Mouse (Mus musculus) neural tube, embryonic 12.5 days (tissue): ENCODE measurements around the gene Adgrb2. TPM values are rescaled to one million over a fixed set of nuclear protein-coding genes. Genes with fewer than 3 reads are reported as not detected.
A peak's percentile ranks its signal among the peaks of the same experiment; 100 is the strongest.

ENCODE experiments used
- ATAC-seq: fragments of 200-750 bp; cut with Nextera tagmentation; 2 replicates; pipeline ENCODE4 v1.8.0; 2017; ENCODE audit warnings: low read depth, mild to moderate bottlenecking, moderate TSS enrichment, moderate library complexity; ENCODE audit not compliant: low FRiP score
- H3K27ac ChIP-seq: fragments of 300-500 bp; sonication (generic); 2 replicates; pipeline ENCODE4 v1.5.1; 2016
- H3K27me3 ChIP-seq: fragments of 300-500 bp; sonication (generic); replicated peaks from 2 replicates; pipeline ENCODE4 v1.6.1; 2016; ENCODE audit warnings: mild to moderate bottlenecking
- H3K36me3 ChIP-seq: fragments of 300-500 bp; sonication (generic); 2 replicates; pipeline ENCODE4 v1.6.1; 2016; ENCODE audit warnings: mild to moderate bottlenecking
- H3K4me1 ChIP-seq: fragments of 300-500 bp; sonication (generic); 2 replicates; pipeline ENCODE4 v1.6.1; 2016
- H3K4me2 ChIP-seq: fragments of 300-500 bp; sonication (generic); replicated peaks from 2 replicates; pipeline ENCODE4 v1.6.1; 2016; ENCODE audit warnings: mild to moderate bottlenecking
- H3K4me3 ChIP-seq: fragments of 300-500 bp; sonication (generic); 2 replicates; pipeline ENCODE4 v1.5.1; 2016
- H3K9ac ChIP-seq: fragments of 300-500 bp; sonication (generic); 2 replicates; pipeline ENCODE4 v1.6.1; 2016; ENCODE audit warnings: mild to moderate bottlenecking
- H3K9me3 ChIP-seq: fragments of 300-500 bp; sonication (generic); 2 replicates; pipeline ENCODE4 v1.6.1; 2016; ENCODE audit warnings: mild to moderate bottlenecking
- WGBS: fragments of 180-500 bp; shearing (Covaris S2); methylation state at CpG from one replicate; pipeline ENCODE4 v1.1.7; 2016; 5-methylcytosine and 5-hydroxymethylcytosine counted together
- polyA plus RNA-seq: library from polyadenylated mRNA; unstranded; fragments of >200 nt; fragmentation: Nextera tagmentation; extraction: Ambion mirVana; gene quantifications from 2 replicates; pipeline ENCODE4 v1.2.1, GENCODE M21; 2016

Adgrb2 gene
- polyA plus RNA-seq, 1 experiment from 2014 or later, result 9.1 TPM

DNA sequence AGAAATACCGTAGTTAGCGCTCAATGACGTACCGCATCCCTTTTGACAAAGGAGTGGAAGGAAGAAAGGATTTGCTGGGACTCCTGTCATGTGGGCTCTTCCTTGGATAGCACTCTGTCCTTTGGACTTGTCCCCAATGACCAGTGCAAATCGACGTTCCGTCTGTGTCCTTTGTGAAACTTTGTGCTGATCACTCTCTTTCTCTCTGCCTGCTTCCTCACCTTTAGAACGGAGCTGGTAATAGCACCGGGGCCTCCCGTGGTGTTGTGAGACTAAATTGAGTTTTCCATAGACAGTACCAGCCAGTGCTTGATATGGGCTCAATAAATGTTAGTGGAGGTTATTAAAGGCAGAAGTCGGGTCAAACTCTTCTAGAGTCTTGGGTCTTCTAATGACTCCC, 56.4 kb downstream of the Adgrb2 start:
- no peak overlapping the region for H3K4me3 ChIP-seq

DNA sequence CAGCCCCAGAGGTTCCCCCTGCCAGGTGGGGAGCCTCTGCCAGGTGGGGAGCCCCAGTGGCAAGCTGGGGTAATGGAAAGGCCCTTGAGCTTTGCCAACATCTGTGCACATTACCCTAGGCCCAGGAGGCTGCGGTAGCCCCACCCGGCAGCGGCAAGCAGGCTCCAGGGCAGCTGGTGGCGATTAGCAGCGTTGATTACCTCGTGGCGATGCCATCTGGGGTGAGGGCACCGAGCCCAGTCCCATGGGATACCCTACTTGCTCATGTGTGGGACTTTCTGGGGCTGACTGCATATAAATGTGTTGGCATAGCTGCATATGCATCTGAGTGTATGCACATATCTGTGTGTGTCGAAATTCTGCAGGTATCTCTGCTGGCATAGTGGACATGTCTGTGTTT, 59.5 kb downstream of the Adgrb2 start:
- Histone ChIP-seq H3K4me3 (no peak overlapping the region), H3K9me3 (no peaks in the 10 kb centered on the region), H3K9ac (no peak overlapping the region), H3K27ac (no peak overlapping the region), H3K27me3 (peaks cover 18% of the 10 kb centered on the region), H3K4me2 (no peak overlapping the region), H3K36me3 (no peaks in the 10 kb centered on the region), H3K4me1 (peaks cover 31% of the 10 kb centered on the region)
- 71% methylated on average over 9 of the region's 9 CpGs for WGBS
- ATAC-seq, result no peak

More for the DNA sequence above, 56.4 kb downstream of the Adgrb2 start:
- H3K9ac ChIP-seq, result no peak overlapping the region
- 88% methylated on average over 11 of the region's 11 CpGs for WGBS
- no peak overlapping the region for H3K4me2 ChIP-seq
- H3K27ac ChIP-seq, result no peak overlapping the region
- no peak for ATAC-seq
- no peaks in the 10 kb centered on the region for H3K36me3 ChIP-seq
- peaks cover 24% of the 10 kb centered on the region for H3K4me1 ChIP-seq
- H3K9me3 ChIP-seq, result no peaks in the 10 kb centered on the region
- peaks cover 13% of the 10 kb centered on the region for H3K27me3 ChIP-seq

DNA sequence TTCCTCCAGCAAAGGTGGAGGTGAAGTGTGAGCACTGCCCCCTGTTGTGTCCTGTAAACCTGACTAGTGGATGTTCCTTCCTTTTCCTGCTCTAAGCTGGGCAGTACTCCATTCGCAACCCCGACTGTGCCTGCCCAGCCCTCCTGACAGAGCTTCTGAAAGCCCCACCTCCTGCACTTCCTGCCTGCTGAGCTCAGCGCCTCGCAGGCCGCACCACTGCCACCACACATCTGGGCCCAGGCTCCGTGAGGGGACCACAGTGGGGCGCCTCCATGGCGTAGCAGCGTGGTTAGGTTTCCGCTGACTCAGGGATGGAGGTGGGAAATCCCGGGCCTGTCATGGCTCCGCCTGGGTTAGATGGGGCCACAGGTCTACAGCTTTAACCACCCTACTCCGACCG, 60.9 kb downstream of the Adgrb2 start:
- Histone ChIP-seq H3K9ac (no peak overlapping the region), H3K4me3 (no peak overlapping the region), H3K4me2 (0 out of 2 replicates have a peak overlapping the region, but pooled peaks have one; percentile 18), H3K36me3 (no peaks in the 10 kb centered on the region), H3K9me3 (no peaks in the 10 kb centered on the region), H3K4me1 (peaks cover 31% of the 10 kb centered on the region), H3K27me3 (peaks cover 18% of the 10 kb centered on the region), H3K27ac (no peak overlapping the region)
- WGBS, result 24% methylated on average over 14 of the region's 14 CpGs
- no peak for ATAC-seq

DNA sequence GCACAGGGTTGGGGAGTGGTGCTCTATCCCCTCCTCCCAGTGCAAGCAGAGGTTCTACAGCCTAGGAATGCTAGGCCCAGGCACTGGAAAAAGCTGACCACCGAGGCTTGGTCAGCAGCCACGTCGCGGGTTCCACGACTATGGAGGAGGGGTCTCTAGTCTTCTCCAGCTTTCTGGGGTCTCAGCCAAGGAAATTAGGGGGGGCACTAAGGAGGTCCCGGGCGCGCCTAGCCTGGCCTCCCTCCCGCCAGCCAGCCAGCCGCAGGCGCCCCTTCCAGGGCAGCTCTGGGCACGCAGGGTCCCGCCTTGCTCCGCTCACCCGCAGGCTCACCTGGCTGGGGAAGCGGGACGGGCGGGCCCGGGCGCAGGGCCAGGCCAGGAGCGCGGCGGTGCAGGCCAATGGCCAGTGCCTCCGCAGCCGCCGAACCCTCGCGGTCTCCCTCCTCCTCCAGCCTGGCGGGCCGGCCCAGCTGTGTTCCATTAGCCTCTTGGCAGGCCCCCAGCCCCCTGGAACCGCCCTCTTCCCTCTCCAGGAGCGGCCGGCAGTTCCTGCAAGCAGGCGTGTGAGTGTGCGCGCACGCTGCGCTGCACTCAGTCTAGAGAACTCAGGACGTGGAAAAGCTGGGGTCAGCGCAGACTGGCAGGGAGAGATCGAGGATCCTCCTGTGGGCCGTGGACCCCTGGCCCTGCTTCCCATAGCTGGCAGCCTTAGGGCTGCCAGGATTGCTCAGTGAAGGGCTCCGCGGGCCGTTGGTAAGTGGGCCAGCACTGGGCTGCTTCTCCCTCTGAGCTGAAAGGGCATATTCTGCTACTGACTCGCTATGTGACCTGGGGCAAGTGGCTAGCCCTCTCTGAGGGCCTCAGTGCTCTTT, 62.9 kb downstream of the Adgrb2 start, which contains the start of gene Col16a1:
Gene Col16a1, plus strand, starts transcription at position 510 of the 872 bp plus-strand sequence.
- no peaks in the 10 kb centered on the region for H3K36me3 ChIP-seq
- WGBS, result 2% methylated on average over 46 of the region's 46 CpGs
- no peak within 1 kb of the TSS for H3K27ac ChIP-seq
- H3K9me3 ChIP-seq, result no peaks in the 10 kb centered on the region
- peak within 1 kb of the TSS; percentile 32 for H3K4me3 ChIP-seq
- peaks cover 18% of the 10 kb centered on the region for H3K27me3 ChIP-seq
- peak within 1 kb of the TSS; percentile 72 for H3K4me2 ChIP-seq
- H3K4me1 ChIP-seq, result peaks cover 31% of the 10 kb centered on the region
- peak within 1 kb of the TSS; percentile 52 for H3K9ac ChIP-seq
- ATAC-seq, result peak; percentile 63

DNA sequence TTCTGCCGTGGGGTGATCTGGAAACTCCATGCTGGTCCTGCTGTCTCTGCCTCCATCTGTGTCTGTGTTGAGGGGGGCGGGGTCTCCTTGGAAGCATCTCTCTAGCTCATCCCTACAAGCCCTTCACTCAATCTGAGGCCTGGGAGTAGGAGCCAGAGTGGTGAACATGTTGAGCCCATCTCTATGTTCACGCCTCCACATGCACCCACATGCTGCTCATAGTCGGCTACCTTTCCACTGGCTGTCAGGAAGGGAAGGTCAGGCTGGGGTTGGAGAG, 63.5 kb downstream of the Adgrb2 start:
- Histone ChIP-seq H3K4me3 (peak overlapping the region; percentile 32), H3K9me3 (no peaks in the 10 kb centered on the region), H3K4me2 (peak overlapping the region; percentile 72), H3K9ac (peak overlapping the region; percentile 52; the same call in 1 of the 2 replicates), H3K27me3 (peaks cover 18% of the 10 kb centered on the region), H3K36me3 (no peaks in the 10 kb centered on the region), H3K27ac (no peak overlapping the region), H3K4me1 (peaks cover 31% of the 10 kb centered on the region)
- no peak for ATAC-seq
- 45% methylated on average over 4 of the region's 4 CpGs for WGBS

DNA sequence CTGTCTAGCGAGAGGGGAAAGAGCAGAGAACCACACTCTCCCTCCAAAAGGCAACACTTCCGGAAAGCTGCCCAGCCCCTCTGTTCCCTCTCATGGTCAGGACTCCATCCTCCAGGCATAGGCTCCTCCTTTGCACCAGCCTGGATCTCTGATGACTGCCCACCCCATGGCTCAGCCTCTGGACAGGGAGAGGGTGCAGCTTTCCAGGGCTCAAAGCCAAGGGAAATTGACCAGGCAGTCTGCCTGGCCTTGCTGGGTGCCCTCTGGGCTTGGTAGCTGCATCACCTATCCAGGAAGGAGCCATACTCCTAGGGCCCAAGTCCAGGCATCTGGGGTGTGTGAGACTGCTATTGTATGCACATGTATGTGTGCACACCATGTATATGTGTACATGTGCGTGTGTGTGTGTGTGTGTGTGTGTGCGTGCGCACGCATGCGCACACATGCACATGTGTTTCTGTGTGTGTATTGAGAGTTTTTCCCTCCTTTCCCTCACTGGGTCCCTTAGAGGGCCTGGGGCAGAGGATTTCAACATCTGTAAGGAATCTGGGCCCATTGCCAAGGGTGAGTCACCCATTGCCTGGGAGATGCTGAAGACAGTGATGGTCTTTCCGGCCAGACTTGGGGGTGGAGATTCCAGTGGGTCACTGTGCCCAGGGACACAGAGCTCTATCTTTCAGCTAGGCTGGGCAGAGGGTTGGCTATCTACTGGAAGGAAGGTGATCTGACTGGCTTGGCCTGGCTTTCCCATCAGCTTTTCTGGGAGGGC, 65.6 kb downstream of the Adgrb2 start:
- H3K4me3 ChIP-seq, result no peak overlapping the region
- no peaks in the 10 kb centered on the region for H3K36me3 ChIP-seq
- H3K4me1 ChIP-seq, result peaks cover 28% of the 10 kb centered on the region
- peaks cover 18% of the 10 kb centered on the region for H3K27me3 ChIP-seq
- H3K27ac ChIP-seq, result 0 out of 2 replicates have a peak overlapping the region, but pooled peaks have one; percentile 20
- 87% methylated on average over 8 of the region's 8 CpGs for WGBS
- no peak for ATAC-seq
- H3K9ac ChIP-seq, result no peak overlapping the region
- no peaks in the 10 kb centered on the region for H3K9me3 ChIP-seq
- H3K4me2 ChIP-seq, result no peak overlapping the region

DNA sequence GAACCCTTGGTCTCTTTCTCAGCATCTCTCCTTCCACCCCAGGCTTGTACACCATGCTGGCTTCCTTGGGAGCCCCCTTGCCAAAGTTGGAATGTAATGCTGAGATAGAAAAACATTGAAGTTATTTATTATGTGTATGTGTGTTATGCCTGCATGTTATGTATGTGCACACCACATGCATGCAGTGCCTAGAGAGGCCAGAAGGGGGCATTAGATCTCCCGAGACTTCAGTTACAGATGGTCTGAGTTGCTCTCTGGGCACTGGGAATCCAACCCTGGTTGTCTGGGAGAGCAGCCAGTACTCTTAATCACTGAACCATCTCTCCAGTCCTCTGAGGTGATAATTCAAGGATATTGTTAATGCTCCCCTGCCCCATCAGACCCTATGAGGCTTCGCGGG, 67.6 kb downstream of the Adgrb2 start:
- WGBS, result 91% methylated on average over 3 of the region's 3 CpGs

DNA sequence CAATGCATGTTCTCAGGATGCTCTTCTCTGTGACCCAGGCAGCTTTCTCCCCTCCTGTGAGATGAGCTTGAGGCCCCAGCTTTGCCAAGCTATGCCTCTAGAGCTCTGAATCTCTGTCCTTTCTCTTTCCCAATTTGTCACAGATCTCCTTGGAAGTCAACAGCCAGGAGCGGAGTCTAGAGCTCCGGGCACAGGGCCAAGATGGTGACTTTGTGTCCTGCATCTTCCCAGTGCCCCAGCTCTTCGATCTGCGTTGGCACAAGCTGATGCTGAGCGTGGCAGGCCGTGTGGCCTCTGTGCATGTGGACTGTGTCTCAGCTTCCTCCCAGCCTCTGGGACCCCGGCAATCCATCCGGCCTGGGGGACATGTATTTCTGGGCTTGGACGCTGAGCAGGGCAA, 68.4 kb downstream of the Adgrb2 start:
- no peak overlapping the region for H3K27ac ChIP-seq
- no peak overlapping the region for H3K9ac ChIP-seq
- H3K36me3 ChIP-seq, result no peaks in the 10 kb centered on the region
- H3K27me3 ChIP-seq, result no peaks in the 10 kb centered on the region; the same call in 1 of the 2 replicates
- WGBS, result 93% methylated on average over 9 of the region's 9 CpGs
- H3K4me3 ChIP-seq, result no peak overlapping the region
- ATAC-seq, result no peak
- H3K9me3 ChIP-seq, result no peaks in the 10 kb centered on the region
- H3K4me2 ChIP-seq, result no peak overlapping the region
- peaks cover 32% of the 10 kb centered on the region for H3K4me1 ChIP-seq

More for the DNA sequence above, 67.6 kb downstream of the Adgrb2 start:
- peaks cover 40% of the 10 kb centered on the region for H3K4me1 ChIP-seq
- peaks cover 3% of the 10 kb centered on the region for H3K27me3 ChIP-seq
- H3K27ac ChIP-seq, result no peak overlapping the region
- no peak overlapping the region for H3K4me3 ChIP-seq
- H3K4me2 ChIP-seq, result no peak overlapping the region
- H3K36me3 ChIP-seq, result no peaks in the 10 kb centered on the region
- ATAC-seq, result no peak
- no peaks in the 10 kb centered on the region for H3K9me3 ChIP-seq
- no peak overlapping the region for H3K9ac ChIP-seq

DNA sequence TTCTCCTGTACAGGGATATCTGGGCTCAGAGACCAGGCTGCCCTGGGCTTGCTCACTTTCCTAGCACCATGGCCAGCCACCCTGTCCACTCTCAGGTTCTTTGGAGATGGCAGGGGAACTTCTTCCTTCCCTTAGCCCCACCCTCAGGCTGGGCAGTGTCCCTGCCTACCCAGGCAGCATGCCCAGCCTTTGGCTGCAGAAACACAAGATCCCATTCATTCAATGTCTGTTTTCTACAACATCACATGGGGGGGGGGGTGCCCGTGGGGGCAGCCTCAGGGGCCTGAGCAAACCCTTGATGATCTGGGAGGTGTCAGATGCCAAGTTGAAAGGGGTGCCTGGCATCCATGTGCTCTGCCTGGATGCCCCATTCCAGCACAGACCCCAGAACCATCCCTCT, 70.1 kb downstream of the Adgrb2 start:
- H3K36me3 ChIP-seq, result no peaks in the 10 kb centered on the region
- no peak overlapping the region for H3K27ac ChIP-seq
- no peak overlapping the region for H3K4me2 ChIP-seq
- peaks cover 26% of the 10 kb centered on the region for H3K4me1 ChIP-seq
- WGBS, result 36% methylated on average over 1 of the region's 1 CpGs
- H3K9ac ChIP-seq, result no peak overlapping the region
- H3K4me3 ChIP-seq, result no peak overlapping the region
- ATAC-seq, result no peak
- H3K9me3 ChIP-seq, result no peaks in the 10 kb centered on the region
- no peaks in the 10 kb centered on the region for H3K27me3 ChIP-seq

DNA sequence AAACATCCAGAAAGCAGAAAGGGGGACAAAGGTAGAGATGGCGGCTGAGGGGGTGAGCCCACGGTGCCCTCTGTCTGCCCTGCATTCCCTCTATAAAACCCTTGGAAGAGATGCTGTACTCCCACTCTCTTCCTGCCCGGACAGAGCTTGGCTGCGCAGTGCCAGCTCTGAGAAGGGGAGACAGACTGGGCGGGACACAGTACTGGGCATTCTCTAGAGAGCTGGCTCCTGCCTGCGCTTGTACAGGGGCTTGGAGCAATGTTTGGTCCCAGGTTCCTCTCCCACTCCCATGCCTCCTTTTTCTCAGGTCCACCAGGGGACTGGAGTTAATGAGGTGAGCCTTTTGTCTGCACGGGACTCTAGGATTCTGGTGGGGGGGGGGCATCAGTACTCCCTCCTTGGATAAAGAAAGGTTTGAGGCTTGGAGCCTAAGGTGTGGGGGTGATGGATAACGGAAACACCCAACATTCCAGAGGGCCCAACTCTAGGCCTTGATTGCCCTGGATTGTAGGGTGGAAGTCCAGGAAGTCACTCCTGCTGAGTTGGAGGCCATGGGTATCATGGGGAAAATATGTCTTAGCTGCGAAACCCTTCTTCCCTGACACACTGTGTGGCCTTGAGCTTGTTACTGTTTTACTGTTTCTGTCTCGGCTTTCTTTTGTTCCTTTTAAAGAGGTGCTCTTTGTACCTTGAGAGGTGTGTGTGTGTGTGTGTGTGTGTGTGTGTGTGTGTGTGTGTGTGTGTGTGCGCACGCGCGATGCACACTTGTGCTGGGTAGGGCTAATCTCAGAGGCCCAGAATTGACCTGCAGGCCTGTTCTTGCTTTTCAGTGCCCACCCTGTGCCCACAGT, 70.7 kb downstream of the Adgrb2 start:
- Histone ChIP-seq H3K36me3 (no peaks in the 10 kb centered on the region), H3K4me2 (no peak overlapping the region), H3K27me3 (no peaks in the 10 kb centered on the region), H3K4me3 (no peak overlapping the region), H3K9me3 (no peaks in the 10 kb centered on the region), H3K4me1 (peaks cover 26% of the 10 kb centered on the region), H3K9ac (no peak overlapping the region), H3K27ac (no peak overlapping the region)
- no peak for ATAC-seq
- WGBS, result 83% methylated on average over 14 of the region's 14 CpGs

DNA sequence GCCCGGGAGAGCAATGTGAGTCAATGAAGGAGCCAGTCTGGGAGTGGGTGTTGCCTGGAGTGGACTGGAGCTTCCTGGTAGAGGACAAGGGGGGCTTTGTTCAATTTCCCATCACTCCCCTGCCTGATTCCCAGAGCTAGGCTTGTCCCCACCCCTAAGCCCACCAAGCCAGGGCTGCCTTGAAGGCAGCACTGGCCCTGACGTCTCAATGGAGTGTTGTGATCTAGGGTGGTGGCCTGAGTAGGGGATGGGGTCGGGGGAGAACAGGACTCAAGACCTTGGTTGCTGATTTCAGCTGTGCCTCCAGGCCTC, 71.3 kb downstream of the Adgrb2 start:
- ATAC-seq, result 0 out of 2 replicates have a peak, but pooled peaks have one; percentile 25
- Histone ChIP-seq H3K4me2 (no peak overlapping the region), H3K27me3 (no peaks in the 10 kb centered on the region), H3K9me3 (no peaks in the 10 kb centered on the region), H3K4me3 (no peak overlapping the region), H3K27ac (no peak overlapping the region), H3K9ac (no peak overlapping the region), H3K4me1 (peaks cover 26% of the 10 kb centered on the region), H3K36me3 (no peaks in the 10 kb centered on the region)
- 44% methylated on average over 3 of the region's 3 CpGs for WGBS

DNA sequence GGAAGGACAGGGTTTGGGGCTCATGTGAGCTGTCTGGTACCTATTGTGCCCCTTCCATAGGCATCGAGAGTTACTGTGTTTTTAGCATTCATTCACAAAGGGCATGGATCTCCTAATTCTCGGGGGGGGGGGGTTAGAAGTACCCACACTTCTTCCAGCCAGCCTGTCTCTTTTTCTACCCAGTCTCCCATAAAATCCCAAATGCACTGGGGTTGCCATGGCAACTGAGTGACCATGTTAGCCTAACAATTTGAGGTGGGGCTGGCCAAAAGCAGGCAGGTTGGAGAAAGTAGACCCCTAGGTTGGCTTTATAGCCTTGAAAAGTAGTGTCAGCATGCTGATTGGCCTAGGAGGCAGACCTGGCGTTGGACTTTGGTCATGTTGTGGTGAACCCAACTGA, 71.8 kb downstream of the Adgrb2 start:
- Histone ChIP-seq H3K27ac (no peak overlapping the region), H3K36me3 (no peaks in the 10 kb centered on the region), H3K9ac (no peak overlapping the region), H3K9me3 (no peaks in the 10 kb centered on the region), H3K27me3 (no peaks in the 10 kb centered on the region), H3K4me1 (peaks cover 26% of the 10 kb centered on the region), H3K4me3 (no peak overlapping the region), H3K4me2 (no peak overlapping the region)
- no peak for ATAC-seq
- WGBS, result 39% methylated on average over 3 of the region's 3 CpGs
